Mouse (Mus musculus) splenic B cell, adult 2 months (primary cell): ENCODE results near the gene Col11a1.

Experiments used
- DNase-seq: peaks from one replicate; pipeline ENCODE4 v3.0.0-alpha.2; 2011; ENCODE audit warnings: low read depth, low spot score
- H3K27me3 ChIP-seq: 2 replicates; pipeline ENCODE4 v1.6.1; 2012; ENCODE audit warnings: mild to moderate bottlenecking, low read length, moderate library complexity, mixed read lengths; ENCODE audit not compliant: control insufficient read depth, poor library complexity, insufficient read depth, severe bottlenecking
- H3K36me3 ChIP-seq: 2 replicates; pipeline ENCODE4 v1.6.1; 2012; ENCODE audit warnings: mild to moderate bottlenecking, low read length, moderate library complexity, mixed read lengths; ENCODE audit not compliant: control insufficient read depth, poor library complexity, insufficient read depth, severe bottlenecking

Col11a1 gene

DNA sequence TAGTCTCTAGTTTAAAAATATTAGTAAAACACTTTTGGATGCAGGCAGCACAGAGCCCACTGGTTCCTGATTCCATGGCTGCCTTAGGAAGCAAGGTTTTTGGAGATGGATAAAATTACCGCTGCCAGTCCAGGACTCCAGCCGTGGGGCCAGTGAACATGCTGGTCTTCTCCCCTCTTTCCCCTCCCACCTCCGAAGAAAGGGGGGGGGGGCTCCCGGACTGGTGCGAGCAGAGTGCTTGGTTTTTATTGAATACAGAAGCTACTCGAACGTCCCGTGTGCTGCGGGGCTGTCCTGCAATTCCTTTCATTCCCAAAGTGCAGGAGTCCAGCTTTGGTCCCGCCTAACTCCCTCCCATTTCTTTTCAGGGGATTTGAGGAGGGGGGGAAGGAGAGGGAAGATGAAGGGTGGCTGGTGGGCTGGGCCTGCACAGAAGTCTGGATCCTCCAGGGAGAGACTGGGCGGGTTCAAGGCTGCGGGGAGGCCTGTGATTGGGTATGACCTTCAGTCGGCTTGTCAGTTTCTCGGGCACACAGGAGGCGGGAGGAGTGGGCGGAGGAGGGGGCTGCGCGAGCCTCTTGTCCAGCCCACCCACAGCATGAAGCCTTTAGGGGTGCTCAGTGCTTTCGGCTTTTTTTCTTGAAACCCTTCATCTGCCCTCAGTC is at the start of gene Col11a1:
Gene Col11a1, plus strand, starts transcription at position 570 of the 665 bp plus-strand sequence.
- H3K27me3 ChIP-seq: no peaks in the 10 kb centered on the region
- H3K36me3 ChIP-seq: no peaks in the 10 kb centered on the region

DNA sequence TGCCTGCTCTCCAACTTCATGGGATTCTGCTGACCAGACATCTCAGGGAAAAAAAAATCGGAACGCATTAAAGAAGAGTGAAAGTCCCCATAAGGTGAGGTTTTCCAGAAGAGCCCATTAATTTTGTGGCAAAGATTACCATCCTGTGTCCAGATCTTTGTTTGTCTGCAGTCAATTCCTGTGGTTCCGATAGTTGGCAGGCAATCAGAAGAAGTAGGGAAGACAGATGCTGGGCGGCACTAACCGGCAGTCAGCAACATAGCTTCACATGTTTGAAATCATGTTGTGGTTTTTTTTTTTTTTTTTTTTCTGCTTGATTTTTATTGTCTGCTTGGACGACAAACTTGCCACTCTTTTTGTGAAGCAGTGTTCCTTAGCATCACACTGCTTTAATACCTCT is 39.4 kb upstream of the Col11a1 start:
- no peaks in the 10 kb centered on the region for H3K27me3 ChIP-seq
- no peak for DNase-seq
- no peaks in the 10 kb centered on the region for H3K36me3 ChIP-seq

More for the DNA sequence above, at the start of gene Col11a1:
- DNase-seq: no peak

- no peak for DNase-seq
- Histone ChIP-seq H3K36me3 (no peaks in the 10 kb centered on the region), H3K27me3 (no peaks in the 10 kb centered on the region)
These were observed 546 bp downstream of the Col11a1 start for GRCm38 (mm10) chr3:114030886-114031285.

GRCm38 (mm10) chr3:114031351-114032213 is 1.2 kb downstream of the Col11a1 start:
- Histone ChIP-seq H3K27me3 (no peaks in the 10 kb centered on the region), H3K36me3 (no peaks in the 10 kb centered on the region)
- DNase-seq: no peak

DNA sequence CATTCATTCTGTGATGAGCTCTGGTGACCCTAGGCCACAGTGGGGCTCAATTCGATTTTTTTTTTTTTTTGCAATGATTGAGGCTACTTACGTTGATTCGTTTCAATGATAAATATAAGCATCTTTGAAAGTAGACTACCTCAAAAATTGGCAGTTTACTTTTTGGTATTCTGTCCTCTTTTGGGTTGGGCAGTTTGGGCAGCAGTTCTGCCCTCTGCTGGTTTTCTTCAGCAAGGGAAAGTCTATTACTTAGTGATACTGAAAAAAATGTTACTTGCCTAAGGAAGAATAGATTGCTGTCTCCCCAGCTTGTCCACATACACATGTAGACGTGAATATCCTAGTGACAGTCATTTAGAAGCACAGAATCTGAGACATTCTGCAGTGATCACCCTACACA is 2.0 kb downstream of the Col11a1 start:
- no peak for DNase-seq
- no peaks in the 10 kb centered on the region for H3K36me3 ChIP-seq

GRCm38 (mm10) chr3:114052406-114052805 is 22.1 kb downstream of the Col11a1 start:
- no peaks in the 10 kb centered on the region for H3K36me3 ChIP-seq
- H3K27me3 ChIP-seq: no peaks in the 10 kb centered on the region
- DNase-seq: no peak

More for the DNA sequence above, 2.0 kb downstream of the Col11a1 start:
- H3K27me3 ChIP-seq: no peaks in the 10 kb centered on the region

- no peaks in the 10 kb centered on the region for H3K27me3 ChIP-seq
- H3K36me3 ChIP-seq: no peaks in the 10 kb centered on the region
- DNase-seq: no peak
These were observed 23.2 kb downstream of the Col11a1 start for GRCm38 (mm10) chr3:114053501-114053900.

GRCm38 (mm10) chr3:114065123-114065522 is 34.8 kb downstream of the Col11a1 start:
- DNase-seq: no peak
- Histone ChIP-seq H3K36me3 (no peaks in the 10 kb centered on the region), H3K27me3 (no peaks in the 10 kb centered on the region)

GRCm38 (mm10) chr3:114065587-114065986 is 35.2 kb downstream of the Col11a1 start:
- H3K27me3 ChIP-seq: no peaks in the 10 kb centered on the region
- no peak for DNase-seq
- H3K36me3 ChIP-seq: no peaks in the 10 kb centered on the region

DNA sequence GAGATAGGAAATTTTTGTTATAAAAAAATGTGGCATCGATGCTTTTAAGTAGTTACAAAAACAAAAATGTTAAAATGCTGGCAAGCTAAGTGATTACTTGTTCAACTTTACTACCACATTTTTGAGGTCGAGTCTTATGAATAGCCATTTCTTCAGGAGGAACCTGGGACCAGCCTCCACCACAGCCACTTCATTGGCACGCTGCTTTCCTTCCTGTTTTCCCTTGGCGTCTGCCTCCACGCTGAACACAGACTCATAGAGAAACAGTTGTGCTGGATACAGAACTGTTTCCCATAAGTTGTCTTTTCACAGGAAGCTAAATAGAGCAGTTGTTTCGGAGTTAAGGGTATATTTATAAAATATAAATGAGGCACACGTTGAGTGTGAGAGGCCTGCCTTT is 69.0 kb downstream of the Col11a1 start:
- H3K36me3 ChIP-seq: no peaks in the 10 kb centered on the region
- no peaks in the 10 kb centered on the region for H3K27me3 ChIP-seq
- no peak for DNase-seq

DNA sequence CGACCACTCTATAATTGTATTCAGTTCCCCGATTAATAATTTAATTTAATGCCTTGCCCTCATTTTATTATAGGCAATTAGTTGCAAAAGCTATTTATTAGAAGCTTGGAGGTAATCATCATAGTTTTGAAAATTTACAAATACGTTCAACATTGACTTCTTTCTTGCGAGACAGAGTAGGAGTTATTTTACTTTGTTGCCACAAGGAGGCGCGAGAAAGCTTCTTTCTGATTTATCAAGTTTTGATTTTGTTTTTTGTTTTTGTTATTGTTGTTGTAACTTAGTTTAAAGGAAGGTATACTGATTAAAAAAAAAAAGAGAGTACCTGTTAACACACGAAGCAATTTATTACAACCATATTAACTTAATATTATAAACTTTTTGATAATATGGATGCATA is 76.8 kb downstream of the Col11a1 start:
- no peaks in the 10 kb centered on the region for H3K27me3 ChIP-seq
- DNase-seq: no peak

DNA sequence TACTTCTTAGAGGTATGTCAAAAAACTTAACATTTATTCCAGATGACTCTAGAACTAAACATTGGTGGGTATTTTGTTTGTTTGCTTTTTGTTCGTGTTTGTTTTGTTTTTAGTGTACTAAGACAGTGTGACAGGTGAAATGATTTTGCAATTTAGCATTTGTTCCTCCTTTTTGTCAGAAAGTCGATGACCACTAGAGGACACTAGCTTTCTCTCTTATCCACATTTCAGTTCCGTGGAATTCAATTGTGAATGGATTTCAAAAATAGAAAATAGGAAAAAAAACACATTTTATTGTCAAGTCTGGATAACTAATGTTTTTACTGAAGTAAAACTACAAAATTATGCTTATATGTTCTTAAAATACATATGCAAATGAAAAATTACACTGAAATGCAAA is 116.8 kb downstream of the Col11a1 start:
- Histone ChIP-seq H3K36me3 (no peaks in the 10 kb centered on the region), H3K27me3 (no peaks in the 10 kb centered on the region)
- no peak for DNase-seq

More for the DNA sequence above, 76.8 kb downstream of the Col11a1 start:
- H3K36me3 ChIP-seq: no peaks in the 10 kb centered on the region

DNA sequence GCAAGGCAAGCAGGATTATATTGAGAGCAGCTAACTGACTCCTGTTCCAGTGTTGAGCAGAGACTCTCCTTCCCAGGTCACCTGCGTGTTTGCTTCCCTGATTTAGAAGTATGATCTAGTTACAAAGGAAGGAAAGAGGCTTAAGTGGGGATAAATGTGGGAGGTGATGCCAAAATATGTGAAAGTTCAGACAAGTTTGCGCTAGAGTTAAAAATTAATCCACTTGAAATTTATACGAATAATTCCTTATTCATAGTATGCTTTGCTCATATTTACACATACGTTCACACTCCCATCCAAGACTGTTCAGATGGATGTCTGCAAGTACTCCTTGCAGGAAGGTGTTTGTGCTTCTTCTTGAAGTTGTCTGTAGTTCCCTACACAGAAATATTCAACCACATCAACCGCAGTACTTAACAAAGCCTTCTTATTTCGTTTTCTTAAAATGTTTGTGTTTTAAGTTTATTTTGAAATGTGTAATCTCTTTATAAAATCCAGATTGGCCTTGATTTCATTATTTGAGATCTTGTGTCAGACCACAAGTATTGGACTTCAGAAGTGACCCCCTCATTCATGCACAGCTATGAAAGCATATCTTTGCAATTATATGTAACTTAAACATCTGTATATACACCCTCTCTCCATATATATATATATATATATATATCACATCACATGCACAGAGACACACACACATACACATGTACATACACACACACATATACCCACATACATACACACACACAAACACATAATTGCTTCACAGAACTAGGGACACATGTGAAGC is 167.8 kb downstream of the Col11a1 start:
- Histone ChIP-seq H3K27me3 (no peaks in the 10 kb centered on the region), H3K36me3 (no peaks in the 10 kb centered on the region)
- DNase-seq: no peak

- no peaks in the 10 kb centered on the region for H3K27me3 ChIP-seq
- DNase-seq: no peak
- no peaks in the 10 kb centered on the region for H3K36me3 ChIP-seq
These were observed 181.9 kb downstream of the Col11a1 start for GRCm38 (mm10) chr3:114212255-114212654.

GRCm38 (mm10) chr3:114216105-114216504 is 185.8 kb downstream of the Col11a1 start:
- Histone ChIP-seq H3K36me3 (no peaks in the 10 kb centered on the region), H3K27me3 (no peaks in the 10 kb centered on the region)
- no peak for DNase-seq
